Comparison of ENCODE assay signal across 8 mouse cellular contexts in genomic region chr9:70840861-70841341, GRCm38 (mm10).
A peak's percentile ranks its signal among the peaks of the same experiment; 100 is the strongest.
DNase-seq lines count a peak whose midpoint lies in the region; ATAC-seq and TF ChIP-seq lines count a peak whose summit lies in the region.

No protein-coding gene starts in this region.

- peak overlapping the region; percentile 47 for H3K27ac ChIP-seq in neural tube, embryonic 13.5 days (replicated peaks)
- H3K27ac ChIP-seq in hindbrain, embryonic 14.5 days = peak overlapping the region; percentile 20; the same call in 1 of the 2 replicates
- no peak overlapping the region for H3K27ac ChIP-seq in thymus, adult 2 months (ENCODE audit: control insufficient read depth, insufficient read depth, low read length)

- TF ChIP-seq POLR2A in thymus, adult 2 months (IDR thresholded peaks at IDR 0.05; ENCODE audit: control insufficient read depth, extremely low read depth, insufficient read depth, low read length, poor library complexity) = no peak

- no peak for ATAC-seq in neural tube, embryonic 13.5 days (ENCODE audit: low read depth)
- no peak for ATAC-seq in hindbrain, embryonic 14.5 days (ENCODE audit: low FRiP score)

- H3K4me3 ChIP-seq in neural tube, embryonic 13.5 days = no peak overlapping the region
- no peak overlapping the region for H3K4me3 ChIP-seq in hindbrain, embryonic 14.5 days (replicated peaks; ENCODE audit: low read length)
- no peak overlapping the region for H3K4me3 ChIP-seq in thymus, adult 2 months (ENCODE audit: control insufficient read depth, insufficient read depth, low read length)

- peaks cover 5% of the 10 kb centered on the region; the same call in 1 of the 2 replicates for H3K4me1 ChIP-seq in neural tube, embryonic 13.5 days (replicated peaks)
- H3K4me1 ChIP-seq in hindbrain, embryonic 14.5 days (replicated peaks; ENCODE audit: control insufficient read depth, insufficient read depth, low read length) = no peaks in the 10 kb centered on the region
- H3K4me1 ChIP-seq in thymus, adult 2 months (replicated peaks; ENCODE audit: control insufficient read depth, insufficient read depth, low read length) = peaks cover 15% of the 10 kb centered on the region

- DNase-seq in neural tube, embryonic 10.5 days (ENCODE audit: extremely low spot score, low spot score) = no peak
- no peak for DNase-seq in hindbrain, embryonic 14.5 days (ENCODE audit: low spot score)
- peak; percentile 14 to 49 for DNase-seq in lung, adult 18-20 months
- DNase-seq in urinary bladder, postnatal 36 days (ENCODE audit: low spot score in 2 of 2) = peak; percentile 51 to 60
- no peak for DNase-seq in thymus, adult 2 months
- no peak for DNase-seq in cerebellum, postnatal 4 days (ENCODE audit: low spot score in 2 of 2)
- DNase-seq in ovary, postnatal 10 days (ENCODE audit: low spot score) = no peak

- H3K9ac ChIP-seq in neural tube, embryonic 13.5 days = no peak overlapping the region
- H3K9ac ChIP-seq in hindbrain, embryonic 14.5 days = no peak overlapping the region

- no peaks in the 10 kb centered on the region for H3K9me3 ChIP-seq in neural tube, embryonic 13.5 days
- H3K9me3 ChIP-seq in hindbrain, embryonic 14.5 days (ENCODE audit: control insufficient read depth, low read length) = no peaks in the 10 kb centered on the region

- WGBS in neural tube, embryonic 13.5 days = 52% methylated on average over 6 of the region's 6 CpGs
- WGBS in hindbrain, embryonic 14.5 days = 65% methylated on average over 6 of the region's 6 CpGs
- 46% methylated on average over 6 of the region's 6 CpGs for WGBS in thymus, adult 2 months

- no peak overlapping the region for H3K4me2 ChIP-seq in neural tube, embryonic 13.5 days
- no peak overlapping the region for H3K4me2 ChIP-seq in hindbrain, embryonic 14.5 days (replicated peaks)

- TF ChIP-seq CTCF in thymus, adult 2 months (IDR thresholded peaks at IDR 0.05; ENCODE audit: borderline replicate concordance, control insufficient read depth, extremely low read depth, insufficient read depth, low read length, poor library complexity) = no peak

- no peaks in the 10 kb centered on the region for H3K27me3 ChIP-seq in neural tube, embryonic 13.5 days
- H3K27me3 ChIP-seq in hindbrain, embryonic 14.5 days (ENCODE audit: control insufficient read depth, insufficient read depth, low read length) = no peaks in the 10 kb centered on the region
- H3K27me3 ChIP-seq in thymus, adult 2 months (ENCODE audit: control insufficient read depth, insufficient read depth, low read length) = no peaks in the 10 kb centered on the region

- no peaks in the 10 kb centered on the region for H3K36me3 ChIP-seq in neural tube, embryonic 13.5 days
- no peaks in the 10 kb centered on the region for H3K36me3 ChIP-seq in hindbrain, embryonic 14.5 days (replicated peaks; ENCODE audit: control insufficient read depth, insufficient read depth)
- H3K36me3 ChIP-seq in thymus, adult 2 months (ENCODE audit: control insufficient read depth, insufficient read depth, low read length) = no peaks in the 10 kb centered on the region

Comparison
In these comparisons a context has a peak if more than half of its experiments do, and no peak if none do; other contexts are left out.
1. DNase-seq: peak in lung, adult 18-20 months (2 of 2) and urinary bladder, postnatal 36 days (2 of 2); none in neural tube, embryonic 10.5 days (single experiment), hindbrain, embryonic 14.5 days (single experiment), thymus, adult 2 months (single experiment), cerebellum, postnatal 4 days (0 of 2) and ovary, postnatal 10 days (single experiment).